Mouse (Mus musculus): Measurements from ENCODE around the gene Gba.
"Not testable (repeated sequence)": the region's sequence is repeated elsewhere in the genome, so short reads cannot be mapped to it uniquely, and the experiment has no call there.

The Gba gene

DNA sequence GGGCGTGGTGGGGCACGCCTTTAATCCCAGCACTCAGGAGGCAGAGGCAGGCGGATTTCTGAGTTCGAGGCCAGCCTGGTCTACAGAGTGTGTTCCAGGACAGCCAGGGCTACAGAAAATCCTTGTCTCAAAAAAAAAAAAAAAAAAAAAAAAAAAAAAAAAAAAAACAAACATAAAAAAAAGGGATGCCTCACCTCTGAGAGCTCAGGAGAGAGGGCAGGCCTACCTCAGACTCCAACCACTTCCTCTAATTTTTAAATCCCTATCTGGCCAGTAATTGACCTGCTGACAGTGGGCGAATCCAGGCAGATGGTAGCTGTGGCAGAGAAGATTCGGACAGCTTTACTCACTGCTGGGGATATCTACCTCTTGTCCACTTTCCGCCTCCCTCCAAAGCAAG lies 13.7 kb downstream of the Gba start:
- not testable (repeated sequence) for DNase-seq

- no peak for DNase-seq
Measured at GRCm38 (mm10) chr3:89218271-89218670, 15.5 kb downstream of the Gba start.

- no peak for DNase-seq
Measured at GRCm38 (mm10) chr3:89219546-89219945, 16.8 kb downstream of the Gba start.

DNA sequence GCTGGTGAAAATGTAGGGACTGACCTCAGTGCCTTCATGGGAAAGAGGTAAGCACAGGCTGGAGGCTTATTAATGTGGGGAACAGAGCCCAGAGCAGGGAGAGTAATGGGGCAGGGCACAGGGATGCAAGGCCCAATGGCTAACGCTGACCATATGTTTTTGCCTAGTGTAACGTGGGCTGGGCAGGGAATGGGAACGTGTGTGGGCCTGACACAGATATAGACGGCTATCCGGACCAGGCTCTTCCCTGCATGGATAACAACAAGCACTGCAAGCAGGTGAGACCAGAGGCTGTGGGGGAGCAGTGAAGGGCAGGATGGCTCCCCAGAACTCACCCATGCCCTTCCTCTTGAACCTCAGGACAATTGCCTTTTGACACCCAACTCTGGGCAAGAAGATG lies 18.4 kb downstream of the Gba start:
- DNase-seq = no peak

- no peak for DNase-seq
Measured at GRCm38 (mm10) chr3:89224796-89225195, 22.1 kb downstream of the Gba start.

- DNase-seq = no peak
Measured at GRCm38 (mm10) chr3:89225321-89225815, 22.6 kb downstream of the Gba start.

- no peak for DNase-seq
Measured at GRCm38 (mm10) chr3:89225918-89226317, 23.2 kb downstream of the Gba start.

- no peak for DNase-seq
Measured at GRCm38 (mm10) chr3:89226361-89226760, 23.6 kb downstream of the Gba start.

DNA sequence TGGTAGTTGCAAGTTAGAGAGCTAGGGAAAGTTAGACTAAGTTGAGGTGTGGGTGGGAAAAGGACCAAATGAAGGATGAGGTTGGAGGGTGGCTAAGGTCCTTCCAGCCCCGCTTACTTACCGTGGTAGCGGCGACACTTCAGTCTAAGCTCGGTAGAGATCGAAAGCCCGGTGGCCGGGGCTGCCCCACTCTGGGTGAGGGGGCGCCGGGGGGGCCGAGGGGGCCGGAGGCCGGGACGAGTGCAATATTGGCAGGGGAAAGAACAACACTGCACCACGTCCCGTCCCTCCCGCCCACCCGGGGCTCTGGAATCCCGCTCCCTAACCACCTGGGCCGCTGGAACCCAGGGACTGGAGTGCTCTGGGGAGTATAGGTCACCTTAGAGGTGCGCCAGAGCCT lies 24.2 kb downstream of the Gba start, which contains the start of gene Mtx1:
Gene Mtx1 (minus strand): TSS at position 189 of the 400 bp plus-strand sequence.
- DNase-seq = no peak

- DNase-seq = peak; percentile 32 to 53
Measured at GRCm38 (mm10) chr3:89227307-89228179, 24.8 kb downstream of the Gba start.

DNA sequence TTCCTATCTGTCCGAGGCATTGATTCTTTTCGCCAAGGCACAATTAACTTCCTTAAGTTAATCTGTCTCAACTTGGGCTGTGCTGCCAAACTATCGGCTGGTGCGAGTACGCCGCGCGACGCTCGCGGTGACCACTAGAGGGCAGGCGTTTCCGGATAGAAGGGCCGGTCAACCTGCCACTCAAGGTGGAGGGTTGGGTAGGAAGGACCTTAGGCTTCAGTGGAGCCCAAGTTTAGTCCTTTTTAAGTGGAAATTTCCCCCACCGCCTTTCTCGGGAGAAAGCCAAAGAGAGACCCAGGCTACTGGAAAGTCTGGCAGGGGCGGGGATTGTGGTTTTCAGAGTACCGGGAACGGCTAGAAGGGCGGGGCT lies 25.4 kb downstream of the Gba start:
- peak; percentile 58 to 71 for DNase-seq

GRCm38 (mm10) chr3:89228836-89229235 lies 26.1 kb downstream of the Gba start, which contains the start of gene Muc1:
Gene Muc1 (plus strand): TSS chr3:89229057.
- no peak for DNase-seq

DNA sequence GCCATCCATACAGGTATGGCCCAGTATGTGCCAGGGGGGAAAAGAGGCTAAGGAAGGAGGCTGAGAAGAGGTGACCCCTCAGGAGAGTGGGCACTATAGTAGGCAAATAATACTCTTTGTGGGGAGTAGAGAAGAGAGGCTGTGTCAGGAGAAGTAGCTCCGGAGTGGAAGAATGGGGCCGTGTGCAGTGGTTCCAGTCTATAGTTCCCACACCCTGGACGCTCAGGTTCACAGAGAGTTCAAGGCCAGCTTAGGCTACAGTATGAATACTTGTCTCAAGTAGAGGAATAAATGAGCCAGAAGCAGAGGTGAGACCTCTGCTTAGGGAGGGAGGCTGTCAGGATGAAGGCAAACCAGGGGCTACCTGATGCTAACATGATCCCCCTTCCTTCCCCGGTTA lies 26.5 kb downstream of the Gba start:
- no peak for DNase-seq

- no peak for DNase-seq
Measured at GRCm38 (mm10) chr3:89230561-89230960, 27.8 kb downstream of the Gba start.

DNA sequence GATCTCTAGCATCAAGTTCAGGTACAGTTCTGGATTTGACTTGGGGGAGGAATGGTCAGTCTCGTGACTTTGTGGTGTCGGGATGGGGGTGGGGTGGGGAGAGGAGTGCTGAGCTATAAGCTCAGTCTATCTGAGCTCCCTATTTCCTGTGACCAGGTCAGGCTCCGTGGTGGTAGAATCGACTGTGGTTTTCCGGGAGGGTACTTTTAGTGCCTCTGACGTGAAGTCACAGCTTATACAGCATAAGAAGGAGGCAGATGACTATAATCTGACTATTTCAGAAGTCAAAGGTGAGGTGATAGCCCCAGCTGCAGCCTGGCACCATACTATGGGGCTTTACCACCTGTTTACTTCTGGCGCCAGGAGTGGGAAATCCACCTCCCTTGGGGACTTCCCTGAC lies 28.6 kb downstream of the Gba start:
- DNase-seq = no peak

DNA sequence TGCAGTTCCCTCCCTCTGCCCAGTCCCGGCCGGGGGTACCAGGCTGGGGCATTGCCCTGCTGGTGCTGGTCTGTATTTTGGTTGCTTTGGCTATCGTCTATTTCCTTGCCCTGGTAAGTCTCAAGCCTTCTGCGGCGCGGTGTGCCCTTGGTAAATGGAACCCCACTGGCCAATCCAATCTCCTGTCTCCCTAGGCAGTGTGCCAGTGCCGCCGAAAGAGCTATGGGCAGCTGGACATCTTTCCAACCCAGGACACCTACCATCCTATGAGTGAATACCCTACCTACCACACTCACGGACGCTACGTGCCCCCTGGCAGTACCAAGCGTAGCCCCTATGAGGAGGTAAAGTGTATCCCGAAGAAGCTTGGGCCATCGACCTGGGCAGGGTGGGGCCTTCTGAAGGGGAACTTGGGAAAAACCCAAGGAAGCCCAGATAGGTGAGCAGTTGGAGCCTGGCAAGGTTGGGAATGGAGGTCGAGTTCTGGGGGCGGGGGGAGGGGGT lies 29.1 kb downstream of the Gba start:
- DNase-seq = no peak

- DNase-seq = no peak
Measured at GRCm38 (mm10) chr3:89232614-89233013, 29.9 kb downstream of the Gba start.

DNA sequence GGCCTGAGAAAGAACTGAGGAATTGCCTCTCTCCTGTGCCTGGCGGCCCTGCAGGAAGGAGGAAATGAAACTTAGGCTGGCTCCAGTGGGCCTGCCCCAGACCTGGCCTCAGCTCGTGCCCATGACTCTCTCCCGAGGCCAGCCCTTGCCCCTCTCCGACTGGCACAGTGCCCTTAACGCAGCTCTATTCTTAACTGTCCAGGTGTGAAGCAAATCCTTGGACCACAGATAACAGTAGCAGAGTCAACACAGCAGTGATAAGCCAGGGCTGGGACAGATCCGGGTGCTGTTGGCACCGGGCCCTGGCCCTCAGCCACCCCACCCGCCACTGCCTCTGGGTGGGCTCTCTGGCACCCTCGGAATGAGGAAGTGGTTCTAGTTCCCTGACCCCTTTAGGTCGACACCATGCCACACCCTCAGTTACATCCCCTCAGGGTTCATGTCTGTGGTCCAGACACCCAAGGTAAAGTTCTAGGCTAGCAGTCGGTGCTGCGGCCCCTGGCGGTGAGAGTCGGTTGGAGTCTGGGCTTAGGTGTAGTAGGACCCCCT lies 30.9 kb downstream of the Gba start:
- DNase-seq = no peak

GRCm38 (mm10) chr3:89236516-89236915 lies 33.8 kb downstream of the Gba start:
- no peak for DNase-seq

DNA sequence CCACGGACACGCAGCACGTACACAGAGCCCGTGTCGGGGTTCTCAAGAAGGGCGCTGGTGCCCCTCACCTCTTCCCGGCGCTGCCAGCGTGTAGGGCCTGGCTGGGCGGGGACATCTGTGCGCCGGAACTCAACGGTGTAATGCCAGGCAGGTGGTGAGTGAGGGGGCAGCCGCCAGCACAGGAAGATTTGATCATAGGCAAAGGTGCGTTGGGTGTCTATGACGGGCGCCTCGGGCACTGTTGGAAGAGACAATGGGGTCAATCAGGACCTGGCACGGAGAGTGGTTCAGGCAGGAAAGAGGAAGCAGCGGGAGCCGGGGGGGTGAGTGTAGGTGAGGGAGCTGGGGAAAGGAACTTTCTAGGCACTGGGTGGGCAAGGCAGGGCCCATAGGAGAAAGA lies 35.0 kb downstream of the Gba start:
- no peak for DNase-seq

- DNase-seq = no peak
Measured at GRCm38 (mm10) chr3:89238494-89238893, 35.8 kb downstream of the Gba start.

GRCm38 (mm10) chr3:89242331-89242895 lies 39.7 kb downstream of the Gba start:
- DNase-seq = no peak

GRCm38 (mm10) chr3:89243609-89244008 lies 40.9 kb downstream of the Gba start:
- DNase-seq = peak; percentile 67 to 77
